ENCODE assay signal across 14 mouse cellular contexts in the genomic region with DNA sequence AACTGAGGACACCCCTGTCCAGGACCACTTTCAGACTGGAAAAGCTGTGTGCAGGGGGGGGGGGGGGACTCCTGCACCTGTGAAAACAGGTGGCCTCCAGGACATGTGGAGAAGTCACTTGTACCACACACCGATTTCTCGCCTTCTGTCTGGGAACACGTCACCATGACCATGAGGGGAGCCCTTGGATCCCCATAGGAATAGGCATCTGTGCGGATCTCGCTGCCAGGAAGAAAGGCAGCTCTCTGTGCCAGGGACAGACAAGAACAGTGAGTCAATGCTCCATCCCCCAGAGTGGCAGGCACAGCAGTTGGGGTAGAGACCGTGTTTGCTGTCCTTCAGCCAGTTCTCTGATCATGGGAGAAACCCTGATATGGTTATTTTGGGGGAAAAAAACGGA.
DNase-seq lines count a peak whose midpoint lies in the region; ATAC-seq lines count a peak whose summit lies in the region.
"Had no signal": no experiment of that assay in that cellular context is flagged by ENCODE, and none has a peak within 500 bp of the region (broad histone marks: within the 10 kb centered on the region; RNA-seq: fewer than 3 reads in every experiment).

No protein-coding gene starts in this region.

- peak; percentile 36 to 49 for DNase-seq in frontal cortex, postnatal 36 days (ENCODE audit: low spot score in 2 of 2)
- DNase-seq in frontal cortex, postnatal 14 days (ENCODE audit: low spot score in 2 of 2): no peak
- DNase-seq in cerebellum, adult 18-20 months: peak; percentile 49
- peak; percentile 43 to 57 for DNase-seq in left cerebral cortex, postnatal 14 days (ENCODE audit: low spot score in 2 of 2)
- no peak for DNase-seq in spleen, postnatal 14 days (ENCODE audit: low spot score in 2 of 2)
- DNase-seq in midbrain, embryonic 11.5 days (ENCODE audit: low spot score, missing footprints): no peak
- DNase-seq: gastrocnemius, adult 2 months; kidney, adult 8-10 months had no signal

- H3K36me3 ChIP-seq in forebrain, embryonic 16.5 days (ENCODE audit: control insufficient read depth, insufficient read depth): no peaks in the 10 kb centered on the region
- no peaks in the 10 kb centered on the region for H3K36me3 ChIP-seq in midbrain, embryonic 11.5 days (ENCODE audit: control insufficient read depth, insufficient read depth, low read length)
- H3K36me3 ChIP-seq: embryonic facial prominence, embryonic 12.5 days; heart, embryonic 12.5 days; hindbrain, embryonic 13.5 days; liver, embryonic 15.5 days had no signal

- H3K9ac ChIP-seq in forebrain, embryonic 16.5 days (replicated peaks; ENCODE audit: low read depth, low read length): no peak overlapping the region
- H3K9ac ChIP-seq in midbrain, embryonic 11.5 days (ENCODE audit: low read length): no peak overlapping the region
- H3K9ac ChIP-seq: embryonic facial prominence, embryonic 12.5 days; heart, embryonic 12.5 days; hindbrain, embryonic 13.5 days; liver, embryonic 15.5 days had no signal

- H3K27me3 ChIP-seq in forebrain, embryonic 16.5 days (replicated peaks; ENCODE audit: control insufficient read depth, insufficient read depth, low read length): no peaks in the 10 kb centered on the region
- no peaks in the 10 kb centered on the region for H3K27me3 ChIP-seq in midbrain, embryonic 11.5 days (ENCODE audit: control insufficient read depth, insufficient read depth, low read length)
- H3K27me3 ChIP-seq: heart, embryonic 12.5 days; hindbrain, embryonic 13.5 days; liver, embryonic 15.5 days had no signal

- no peak overlapping the region for H3K4me3 ChIP-seq in forebrain, embryonic 16.5 days (replicated peaks; ENCODE audit: low read length)
- no peak overlapping the region for H3K4me3 ChIP-seq in midbrain, embryonic 11.5 days (ENCODE audit: low read depth, low read length)
- H3K4me3 ChIP-seq: embryonic facial prominence, embryonic 12.5 days; gastrocnemius, adult 2 months; heart, embryonic 12.5 days; hindbrain, embryonic 13.5 days; liver, embryonic 15.5 days had no signal

- peaks cover 2% of the 10 kb centered on the region; the same call in 1 of the 2 replicates for H3K4me1 ChIP-seq in forebrain, embryonic 16.5 days (replicated peaks; ENCODE audit: control insufficient read depth, insufficient read depth, low read length)
- no peaks in the 10 kb centered on the region for H3K4me1 ChIP-seq in midbrain, embryonic 11.5 days (ENCODE audit: control insufficient read depth, insufficient read depth, low read length)
- H3K4me1 ChIP-seq: embryonic facial prominence, embryonic 12.5 days; heart, embryonic 12.5 days; hindbrain, embryonic 13.5 days; liver, embryonic 15.5 days had no signal

- peak; percentile 82 for ATAC-seq in forebrain, embryonic 16.5 days
- ATAC-seq in midbrain, embryonic 11.5 days (ENCODE audit: low FRiP score): no peak
- ATAC-seq in erythroblast, adult 5-6 weeks (replicated peaks; ENCODE audit: low FRiP score, poor library complexity, severe bottlenecking): no peak

- no peak overlapping the region for H3K4me2 ChIP-seq in forebrain, embryonic 16.5 days (ENCODE audit: low read length)
- H3K4me2 ChIP-seq in midbrain, embryonic 11.5 days: no peak overlapping the region
- H3K4me2 ChIP-seq: embryonic facial prominence, embryonic 12.5 days; heart, embryonic 12.5 days; hindbrain, embryonic 13.5 days; liver, embryonic 15.5 days had no signal

- WGBS in forebrain, embryonic 16.5 days: 71% methylated on average over 7 of the region's 7 CpGs
- WGBS in midbrain, embryonic 11.5 days: 87% methylated on average over 7 of the region's 7 CpGs

- no peak overlapping the region for H3K27ac ChIP-seq in forebrain, embryonic 16.5 days (ENCODE audit: low read length)
- no peak overlapping the region for H3K27ac ChIP-seq in midbrain, embryonic 11.5 days (ENCODE audit: low read depth, low read length)
- H3K27ac ChIP-seq: embryonic facial prominence, embryonic 12.5 days; gastrocnemius, adult 2 months; hindbrain, embryonic 13.5 days; liver, embryonic 15.5 days had no signal

- no peaks in the 10 kb centered on the region for H3K9me3 ChIP-seq in forebrain, embryonic 16.5 days (ENCODE audit: control insufficient read depth, low read length)
- H3K9me3 ChIP-seq in midbrain, embryonic 11.5 days (ENCODE audit: control insufficient read depth, low read length): no peaks in the 10 kb centered on the region
- H3K9me3 ChIP-seq: embryonic facial prominence, embryonic 12.5 days; heart, embryonic 12.5 days; hindbrain, embryonic 13.5 days; liver, embryonic 15.5 days had no signal

- intact Hi-C loops in left cerebral cortex, postnatal 14 days (cut with DNase I): no loop called here

Comparison
In these comparisons a context has a peak if more than half of its experiments do, and no peak if none do; other contexts are left out.
1. DNase-seq: peak in frontal cortex, postnatal 36 days (2 of 2), cerebellum, adult 18-20 months (2 of 2) and left cerebral cortex, postnatal 14 days (2 of 2); none in frontal cortex, postnatal 14 days (0 of 2), spleen, postnatal 14 days (0 of 2) and midbrain, embryonic 11.5 days (single experiment).